Mouse (Mus musculus) mouse trophoblast stem cell (cell line): ENCODE results near the gene Neu2.

Source experiments
- in situ Hi-C, 2 experiments: fragments of 300-500 bp; cut with MseI, MboI; formaldehyde crosslinking; loops; 2 replicates in 1 of 2; 3 replicates in 1 of 2; pipeline ENCODE4 v1.15.1; 2025

Gene Neu2

GRCm38 (mm10) chr1:87614576-87615295 is 105.0 kb downstream of the Neu2 start:
- in situ Hi-C loops = no loop called here

DNA sequence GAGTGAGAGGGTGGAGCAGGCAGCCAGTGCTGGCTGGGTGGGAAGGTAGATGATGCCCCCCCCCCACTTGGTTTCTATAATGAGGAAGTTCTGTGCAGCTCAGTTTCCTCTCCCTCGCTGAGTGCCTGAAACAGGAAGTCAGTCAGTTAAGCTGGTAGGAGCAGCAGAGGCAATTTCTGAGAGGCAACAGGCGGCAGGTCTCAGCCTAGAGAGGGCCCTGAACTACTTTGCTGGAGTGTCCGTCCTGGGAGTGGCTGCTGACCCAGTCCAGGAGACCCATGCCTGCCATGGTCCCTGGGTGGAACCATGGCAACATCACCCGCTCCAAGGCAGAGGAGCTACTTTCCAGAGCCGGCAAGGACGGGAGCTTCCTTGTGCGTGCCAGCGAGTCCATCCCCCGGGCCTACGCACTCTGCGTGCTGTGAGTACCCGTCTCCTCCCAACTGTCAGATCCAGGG is 110.6 kb downstream of the Neu2 start, which contains the start of gene Inpp5d:
Gene Inpp5d (plus strand): TSS at position 102 of the 458 bp plus-strand sequence.
- in situ Hi-C loops = no loop called here

DNA sequence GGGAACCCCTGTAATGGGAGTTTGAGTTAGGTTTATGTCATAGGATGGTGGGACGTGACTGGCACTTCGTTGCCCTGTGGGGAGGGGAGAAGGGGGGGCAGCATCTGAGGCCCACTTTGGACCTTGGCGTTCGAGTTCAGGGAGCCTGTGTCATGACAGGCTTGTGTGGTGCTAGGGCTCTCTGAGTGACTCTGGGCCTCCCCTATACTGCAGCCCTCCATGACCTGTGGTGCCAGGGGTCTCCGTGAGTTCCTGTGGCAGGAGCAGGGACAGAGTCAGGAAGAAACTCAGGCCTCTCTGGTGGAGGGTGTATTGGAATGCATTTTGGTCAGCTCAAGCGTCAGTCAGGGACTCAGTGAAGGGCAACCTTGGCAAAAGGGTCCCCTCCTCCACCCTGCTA is 111.0 kb downstream of the Neu2 start:
- in situ Hi-C loops = no loop called here

DNA sequence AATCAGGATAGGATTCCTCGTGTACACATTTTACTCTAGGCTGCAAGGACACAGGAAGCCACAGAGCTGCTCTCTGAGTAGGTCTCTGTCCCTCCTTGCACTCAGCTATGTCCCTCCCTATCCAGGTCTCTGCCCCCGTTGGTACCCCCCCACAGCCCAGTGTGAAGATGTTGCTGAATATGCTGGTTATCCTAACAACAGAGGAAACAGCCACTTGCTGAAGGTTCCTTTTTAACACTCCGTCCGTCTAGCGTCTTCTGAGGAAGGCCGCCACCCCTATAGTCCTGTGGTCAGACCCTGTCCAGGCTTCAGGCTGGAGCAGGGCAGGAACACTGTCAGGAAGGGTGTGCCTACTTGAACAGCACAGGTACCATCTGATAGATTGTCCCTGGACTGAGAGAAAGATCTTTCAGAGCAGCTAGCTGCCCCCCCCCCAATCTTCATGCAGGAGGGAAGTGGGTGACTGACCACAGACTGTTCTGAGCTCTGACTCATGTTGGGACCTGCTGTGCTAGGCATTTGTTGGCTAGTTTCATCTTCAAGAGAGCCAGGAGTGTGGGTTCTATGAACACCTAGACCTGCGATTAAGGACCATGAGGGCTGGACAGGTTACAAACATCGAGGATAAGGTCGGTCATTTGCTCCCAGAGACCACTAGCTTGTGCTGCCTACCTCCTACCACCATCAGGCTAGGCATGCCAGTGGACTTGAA is 111.6 kb downstream of the Neu2 start:
- in situ Hi-C loops = no loop called here

DNA sequence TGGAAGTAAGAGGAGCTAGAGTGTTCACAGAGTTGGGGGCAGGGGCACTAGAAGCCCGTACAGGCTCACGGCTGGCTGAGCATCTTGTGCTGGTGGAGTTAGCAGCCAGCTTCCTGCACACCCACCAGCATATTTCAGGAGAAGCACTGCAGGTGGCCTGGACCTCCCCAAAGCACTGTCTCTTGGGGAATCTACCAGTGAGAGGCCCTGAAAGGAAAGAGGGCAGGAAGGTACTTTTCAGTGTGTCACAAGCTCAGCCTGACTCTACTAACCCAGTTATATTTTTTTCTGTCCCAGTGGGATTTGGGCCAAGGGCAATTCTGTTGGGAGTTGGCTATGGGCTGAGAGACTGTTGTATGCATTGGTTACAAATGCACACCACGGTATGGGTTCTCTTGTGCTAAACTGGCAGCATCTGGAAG is 112.2 kb downstream of the Neu2 start:
- in situ Hi-C loops = no loop called here

GRCm38 (mm10) chr1:87623977-87624666 is 114.4 kb downstream of the Neu2 start:
- in situ Hi-C loops = no loop called here

DNA sequence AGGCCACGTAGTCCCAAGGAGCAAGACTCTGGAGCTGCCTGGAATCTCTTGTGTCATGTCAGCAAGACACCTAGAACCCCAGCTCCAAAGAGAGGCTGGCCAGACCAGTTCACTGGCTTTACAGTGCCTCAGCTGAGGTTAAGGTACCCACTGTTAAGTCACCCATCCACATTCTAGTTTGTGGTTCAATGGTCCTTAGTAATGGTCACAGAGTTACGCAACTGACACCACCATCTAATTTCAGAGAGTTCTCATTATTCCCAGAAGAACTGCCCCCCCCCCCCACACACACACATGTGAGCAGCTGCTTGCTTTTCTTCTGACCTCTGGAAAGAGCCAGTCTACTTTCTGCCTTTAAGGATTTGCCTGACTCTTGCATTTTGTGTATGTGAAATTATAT is 115.1 kb downstream of the Neu2 start:
- in situ Hi-C loops = no loop called here

DNA sequence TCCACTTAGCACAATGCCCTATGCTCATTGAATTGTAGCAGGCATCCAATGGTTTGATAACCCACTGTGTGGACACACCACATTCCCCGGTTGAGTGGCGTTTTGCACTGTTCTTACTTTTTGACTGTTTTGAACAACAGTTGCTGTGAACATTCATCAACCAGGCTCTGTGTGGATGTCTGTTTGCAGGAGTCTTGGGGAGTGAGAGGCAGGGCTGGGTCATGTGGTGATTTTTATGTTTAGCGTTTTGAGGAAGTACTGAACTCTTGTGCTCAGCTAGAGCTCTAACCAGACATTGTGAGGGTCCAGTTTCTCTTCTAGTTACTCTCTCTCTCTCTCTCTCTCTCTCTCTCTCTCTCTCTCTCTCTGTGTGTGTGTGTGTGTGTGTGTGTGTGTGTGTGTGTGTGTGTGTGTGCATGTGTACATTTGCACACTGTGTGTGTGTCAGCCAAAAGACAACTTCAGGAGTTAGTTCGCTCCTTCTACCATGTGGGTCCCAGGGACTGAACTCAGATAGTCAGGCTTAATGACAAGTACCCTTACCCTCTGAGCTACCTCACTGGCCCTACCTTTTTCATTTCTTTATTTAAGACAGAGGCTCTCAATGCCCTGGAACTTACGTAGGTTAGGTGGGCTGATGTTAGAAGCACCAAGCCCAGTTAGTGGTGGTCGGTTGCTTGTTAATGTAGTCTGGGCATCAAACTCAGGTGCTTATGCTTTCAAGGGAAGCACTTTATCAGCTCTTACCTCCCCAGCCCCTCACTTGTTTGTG is 115.8 kb downstream of the Neu2 start:
- in situ Hi-C loops = no loop called here

DNA sequence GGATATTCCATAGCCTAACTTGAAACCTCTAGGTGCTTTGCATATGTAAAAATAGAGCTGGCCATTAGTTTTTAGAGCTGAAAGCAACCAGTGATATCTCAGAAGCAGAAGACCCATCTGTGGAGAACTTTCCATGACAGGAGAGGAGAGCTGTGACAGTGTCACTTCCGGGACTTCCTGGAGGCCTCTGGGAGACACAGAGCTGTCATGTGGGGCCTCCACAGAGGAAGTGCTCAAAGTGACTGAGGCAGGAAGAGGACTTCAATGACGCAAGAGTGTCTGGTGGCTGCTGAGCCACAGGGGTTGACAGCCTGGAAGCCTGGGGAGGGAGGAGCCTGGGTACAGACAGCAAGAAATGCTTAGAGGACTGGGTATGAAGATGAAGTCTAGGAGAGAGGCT is 116.7 kb downstream of the Neu2 start:
- in situ Hi-C loops = no loop called here

GRCm38 (mm10) chr1:87628085-87628484 is 118.4 kb downstream of the Neu2 start:
- in situ Hi-C loops = no loop called here

- in situ Hi-C loops = no loop called here
These were observed 121.9 kb downstream of the Neu2 start for GRCm38 (mm10) chr1:87631584-87631983.

DNA sequence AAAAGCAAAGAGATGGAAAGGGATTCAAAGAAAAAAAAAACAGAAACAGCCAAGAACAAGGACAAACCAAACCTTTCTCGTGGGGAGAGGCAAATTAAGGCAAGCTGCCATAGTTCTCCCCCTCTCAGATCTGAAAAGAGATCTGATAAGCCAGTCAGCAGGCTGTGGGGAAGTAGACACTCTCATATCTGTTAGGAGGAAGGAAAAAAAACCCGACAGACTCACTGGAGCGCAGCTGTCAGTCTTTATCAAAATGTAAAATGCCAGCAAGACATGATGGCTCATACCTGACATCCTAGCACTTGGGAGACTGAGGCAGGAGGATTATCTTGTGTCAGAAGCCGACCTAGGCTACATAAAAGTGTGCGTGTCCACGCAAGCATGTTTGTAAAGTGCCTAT is 122.5 kb downstream of the Neu2 start:
- in situ Hi-C loops = no loop called here

GRCm38 (mm10) chr1:87636716-87637117 is 127.0 kb downstream of the Neu2 start:
- in situ Hi-C loops = no loop called here

- in situ Hi-C loops = no loop called here
These were observed 127.6 kb downstream of the Neu2 start for GRCm38 (mm10) chr1:87637121-87637877.

- in situ Hi-C loops = no loop called here
These were observed 128.3 kb downstream of the Neu2 start for GRCm38 (mm10) chr1:87637878-87638600.

DNA sequence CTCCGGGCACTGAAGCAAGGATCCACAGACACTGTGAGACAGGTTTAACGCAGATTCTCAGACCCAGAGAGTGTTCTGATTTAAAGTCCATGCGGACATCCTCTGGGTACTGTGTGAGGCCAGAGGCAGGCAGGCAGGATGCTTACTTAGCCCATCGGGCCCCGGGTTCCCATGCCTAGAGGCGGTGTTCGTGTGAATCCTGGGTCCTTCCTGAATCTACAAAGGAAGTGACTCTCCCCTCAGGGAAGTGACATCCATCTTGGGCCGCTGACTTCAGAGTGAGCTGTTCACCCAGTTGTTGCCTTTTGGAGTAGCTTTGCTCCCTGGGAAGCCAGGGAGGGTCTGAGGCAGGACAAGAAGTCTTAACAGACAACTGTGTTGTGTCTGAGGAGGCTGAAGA is 130.0 kb downstream of the Neu2 start:
- in situ Hi-C loops = no loop called here

DNA sequence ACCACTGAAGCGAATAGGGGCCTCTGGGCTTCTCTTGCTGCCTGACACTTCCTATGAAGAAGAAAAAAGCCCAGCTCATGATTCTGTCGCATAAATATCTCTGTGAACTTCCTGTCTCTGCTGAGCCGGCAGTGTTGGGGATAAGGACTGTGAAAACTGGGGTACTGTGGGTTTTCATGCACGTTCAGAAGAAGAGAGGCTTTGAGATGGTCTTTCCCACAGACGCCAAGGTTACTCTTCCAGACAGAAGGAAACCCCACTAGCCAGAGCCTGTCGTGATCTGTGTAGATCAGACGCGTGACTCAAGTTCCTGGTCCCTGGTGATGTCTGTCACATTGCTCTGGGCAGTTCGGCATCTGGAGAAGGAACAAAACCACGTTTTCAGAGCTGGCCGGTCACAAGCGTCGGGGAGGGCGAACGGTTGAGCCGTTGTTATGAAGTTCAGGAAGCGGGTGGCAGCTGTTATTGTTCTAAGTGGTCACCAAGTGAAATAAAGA is 130.5 kb downstream of the Neu2 start:
- in situ Hi-C loops = no loop called here

DNA sequence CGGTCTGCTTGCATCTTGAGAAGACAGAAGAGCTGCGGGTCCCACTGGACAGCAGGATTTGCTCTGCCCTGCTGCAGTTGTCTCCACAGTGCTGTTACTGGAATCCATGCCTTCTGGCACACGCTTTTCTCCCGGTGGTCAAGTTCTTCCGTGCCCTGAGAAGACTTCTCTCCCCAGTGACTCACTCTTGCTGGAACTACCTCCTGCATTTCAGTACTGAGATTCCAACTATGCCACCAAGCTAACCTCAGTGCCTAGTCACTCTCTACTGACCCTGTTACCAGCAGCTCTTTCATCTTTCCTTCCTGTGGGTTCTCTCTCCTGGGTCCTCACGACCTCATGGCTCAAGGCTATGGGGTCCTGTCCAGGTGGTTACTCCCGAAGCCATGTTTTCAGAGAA is 133.3 kb downstream of the Neu2 start:
- in situ Hi-C loops = no loop called here

- in situ Hi-C loops = no loop called here
These were observed 135.4 kb downstream of the Neu2 start for GRCm38 (mm10) chr1:87645041-87645440.

DNA sequence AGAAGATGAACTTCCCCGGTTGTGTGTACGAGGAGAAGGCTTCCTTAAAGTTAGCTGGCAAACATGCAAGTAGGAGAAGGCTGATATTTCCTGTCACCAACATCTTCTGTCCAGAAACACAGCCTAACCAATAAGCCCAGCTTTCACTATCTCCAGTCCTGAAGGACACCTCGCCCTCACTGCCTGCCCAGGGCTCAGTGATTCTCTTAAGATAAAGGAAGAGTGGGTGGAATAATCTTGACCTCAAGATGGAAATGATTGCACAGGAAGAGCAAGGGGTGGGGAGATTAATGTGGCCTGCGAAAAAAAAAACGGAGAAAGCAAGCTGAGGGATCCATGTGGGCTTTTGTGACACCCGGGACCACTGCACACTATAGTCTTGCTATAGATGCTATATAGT is 136.1 kb downstream of the Neu2 start:
- in situ Hi-C loops = no loop called here
